Mouse (Mus musculus) T-cell, adult 2 months (primary cell): ENCODE results near the gene Cel.
"Not testable (repeated sequence)": the region's sequence is repeated elsewhere in the genome, so short reads cannot be mapped to it uniquely, and the experiment has no call there.

Source experiments
- DNase-seq: peaks from one replicate; pipeline ENCODE4 v3.0.0; 2022; ENCODE audit warnings: low spot score

Gene Cel

GRCm38 (mm10) chr2:28518231-28518630 lies 45.0 kb downstream of the Cel start:
- peak; percentile 80 for DNase-seq

GRCm38 (mm10) chr2:28517206-28517909 lies 45.8 kb downstream of the Cel start:
- peak; percentile 87 for DNase-seq

- peak; percentile 91 for DNase-seq
Observed at GRCm38 (mm10) chr2:28514489-28514888, 48.7 kb downstream of the Cel start.

- DNase-seq, result no peak
Observed at GRCm38 (mm10) chr2:28513431-28514370, 49.5 kb downstream of the Cel start.

GRCm38 (mm10) chr2:28512798-28513401 lies 50.3 kb downstream of the Cel start, which contains the start of gene Ralgds:
Gene Ralgds, plus strand, starts transcription at chr2:28513125.
- peak; percentile 31 for DNase-seq

GRCm38 (mm10) chr2:28511600-28511999 lies 51.6 kb downstream of the Cel start:
- not testable (repeated sequence) for DNase-seq

- DNase-seq, result no peak
Observed at GRCm38 (mm10) chr2:28506291-28506690, 56.9 kb downstream of the Cel start.

GRCm38 (mm10) chr2:28505795-28506194 lies 57.4 kb downstream of the Cel start, which contains the start of gene Gm10134:
Gene Gm10134, plus strand, starts transcription at chr2:28506095.
- no peak for DNase-seq
